Mouse (Mus musculus): ENCODE results near the gene Olfr788. TPM values are rescaled to one million over a fixed set of nuclear protein-coding genes. Genes with fewer than 3 reads are reported as not detected.

Gene Olfr788
- total RNA-seq (2021), result not detected in 2 replicates
- long read RNA-seq, experiment 1, result 0 reads
- long read RNA-seq, experiment 2, result 0 reads

DNA sequence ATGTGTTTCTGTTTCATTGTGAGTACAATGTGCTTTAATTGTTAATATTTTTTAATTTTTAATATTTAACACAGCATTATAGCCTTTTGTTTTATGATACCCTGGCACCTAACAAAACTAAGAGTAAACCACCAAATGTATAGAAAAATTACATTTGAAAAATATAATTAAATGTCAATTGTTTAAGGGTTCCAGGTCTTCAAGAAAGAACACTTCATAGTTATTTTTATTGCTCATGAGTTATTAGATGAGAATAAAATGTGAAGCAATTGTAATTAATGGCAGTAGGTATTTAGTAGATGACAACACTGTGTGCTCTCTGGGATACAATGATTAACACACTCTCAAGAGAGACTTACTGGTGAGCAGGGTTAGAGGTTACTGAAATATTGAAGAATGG is at the start of gene Olfr788:
Gene Olfr788, plus strand, starts transcription at position 301 of the 400 bp plus-strand sequence.
- DNase-seq, result no peak

DNA sequence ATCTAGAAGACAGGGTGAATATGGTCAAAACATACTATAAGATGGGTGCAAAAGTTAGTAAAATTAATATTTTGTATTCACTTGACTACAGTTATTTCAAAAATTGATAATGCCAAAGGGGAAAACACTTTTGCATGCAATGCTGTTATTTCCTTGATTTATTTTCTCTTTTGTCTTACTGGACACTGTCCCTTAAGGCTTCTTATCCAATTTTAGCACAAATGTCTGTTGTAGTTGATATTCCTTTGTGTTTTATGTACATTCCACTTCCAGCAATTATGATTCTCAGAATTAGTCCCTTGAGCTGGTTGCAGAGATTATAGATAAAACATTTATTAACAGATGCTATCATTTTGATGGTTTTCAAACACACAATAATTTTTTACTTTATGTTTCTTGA is 43.8 kb upstream of the Olfr788 start, which contains the start of gene Olfr786:
Gene Olfr786, plus strand, starts transcription at position 301 of the 400 bp plus-strand sequence.
- DNase-seq, result no peak

- DNase-seq, result no peak
Observed at GRCm38 (mm10) chr10:129461562-129461961, 9.2 kb upstream of the Olfr788 start, which contains the start of gene Olfr787. TSS of gene Olfr787 (plus strand) at chr10:129461862.

DNA sequence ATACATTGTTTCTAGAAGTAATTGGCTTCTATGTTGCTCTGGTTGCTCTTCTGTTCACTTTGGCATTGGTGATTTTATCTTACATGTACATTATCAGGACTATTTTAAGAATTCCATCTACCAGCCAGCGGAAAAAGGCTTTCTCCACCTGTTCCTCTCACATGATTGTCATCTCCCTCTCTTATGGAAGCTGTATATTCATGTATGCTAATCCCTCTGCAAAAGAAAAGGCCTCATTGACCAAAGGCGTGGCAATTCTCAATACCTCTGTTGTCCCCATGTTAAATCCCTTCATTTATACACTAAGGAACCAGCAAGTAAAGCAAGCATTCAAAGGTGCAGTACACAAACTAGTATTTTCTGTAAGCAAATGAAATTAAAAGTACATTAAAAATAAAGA is 2.5 kb downstream of the Olfr788 start:
- no peak for DNase-seq

- DNase-seq, result no peak
Observed at GRCm38 (mm10) chr10:129473723-129474122, 2.9 kb downstream of the Olfr788 start.

DNA sequence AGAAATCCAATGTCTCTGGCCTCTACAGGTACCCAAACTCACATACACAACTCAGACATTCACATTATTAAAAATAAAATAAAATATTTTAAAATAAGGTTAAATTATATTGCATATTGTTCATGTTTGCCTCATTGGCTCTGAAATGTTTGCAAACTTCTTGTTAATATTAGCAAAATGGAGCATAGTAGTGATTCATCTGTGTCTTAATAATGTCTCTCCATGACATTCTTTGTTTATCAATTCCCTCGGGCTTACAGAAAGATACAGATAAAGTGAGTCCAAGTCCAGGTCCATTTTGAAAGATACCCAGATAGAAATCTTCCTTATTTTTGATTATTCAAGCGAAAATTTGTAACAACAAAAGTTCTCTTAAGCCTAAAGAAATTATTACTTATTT is 13.7 kb downstream of the Olfr788 start, which contains the start of gene Olfr789:
Gene Olfr789, plus strand, starts transcription at position 301 of the 400 bp plus-strand sequence.
- no peak for DNase-seq

DNA sequence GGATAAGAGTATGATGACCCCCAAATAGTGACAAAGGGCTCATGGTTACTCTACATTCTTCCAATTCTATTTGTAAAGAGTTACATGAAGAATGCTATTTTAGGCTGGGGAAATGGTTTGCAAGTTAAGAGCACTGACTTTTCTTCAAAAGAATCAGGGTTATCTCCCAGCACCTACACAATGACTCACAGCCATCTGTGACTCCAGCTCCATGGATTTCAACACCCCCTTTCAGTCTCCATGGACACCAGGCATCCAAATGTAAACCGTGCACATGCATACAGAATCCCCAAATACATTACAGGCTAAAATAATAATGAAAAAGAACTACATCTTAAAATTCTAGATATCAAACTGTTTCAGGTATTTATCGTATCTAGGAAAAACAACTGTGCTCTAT is 19.3 kb downstream of the Olfr788 start:
- DNase-seq, result no peak

- no peak for DNase-seq
Observed at GRCm38 (mm10) chr10:129498192-129498591, 27.4 kb downstream of the Olfr788 start, which contains the start of gene Olfr790. TSS of gene Olfr790 (plus strand) at chr10:129498492.

DNA sequence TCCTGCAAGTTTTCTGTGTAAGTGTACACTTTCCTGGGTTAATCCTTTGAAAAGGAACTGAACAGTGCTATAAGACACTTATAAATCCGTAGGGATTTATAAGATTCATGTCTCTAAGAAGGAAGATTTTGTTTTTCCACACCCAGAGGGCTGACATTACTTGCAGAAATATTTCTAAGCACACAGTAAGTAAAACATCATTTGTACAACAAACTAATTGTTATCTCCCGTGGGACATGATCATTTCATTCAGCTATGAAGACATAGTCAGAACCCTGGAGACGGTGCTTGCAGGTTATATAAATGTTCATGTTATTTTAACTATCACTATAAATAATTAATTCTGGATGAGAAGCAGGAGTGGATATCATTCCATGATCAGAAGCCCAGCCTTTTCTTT is 50.7 kb downstream of the Olfr788 start, which contains the start of gene Olfr791:
Gene Olfr791, plus strand, starts transcription at position 301 of the 400 bp plus-strand sequence.
- no peak for DNase-seq

Other genes starting within 250 kb of the Olfr788 start
- not detected in 2 replicates for gene Olfr774, start 234.8 kb upstream of the Olfr788 start, total RNA-seq (2021)
- gene Olfr775, start 222.6 kb upstream of the Olfr788 start, total RNA-seq (2021), result not detected in 2 replicates
- not detected in 2 replicates for gene Olfr776, start 211.9 kb upstream of the Olfr788 start, total RNA-seq (2021)
- not detected in 2 replicates for gene Olfr777, start 199.5 kb upstream of the Olfr788 start, total RNA-seq (2021)
- not detected in 2 replicates for gene Olfr780, start 152.9 kb upstream of the Olfr788 start, total RNA-seq (2021)
- gene Olfr781, start 142.1 kb upstream of the Olfr788 start, total RNA-seq (2021), result not detected in 2 replicates
- not detected in 2 replicates for gene Olfr782, start 122.1 kb upstream of the Olfr788 start, total RNA-seq (2021)
- not detected in 2 replicates for gene Olfr784, start 86.9 kb upstream of the Olfr788 start, total RNA-seq (2021)
- not detected in 2 replicates for gene Olfr785, start 65.6 kb upstream of the Olfr788 start, total RNA-seq (2021)
- gene Olfr786, start 43.7 kb upstream of the Olfr788 start, total RNA-seq (2021), result not detected in 2 replicates
- not detected in 2 replicates for gene Olfr787, start 9.1 kb upstream of the Olfr788 start, total RNA-seq (2021)
- not detected in 2 replicates for gene Olfr789, start 13.8 kb downstream of the Olfr788 start, total RNA-seq (2021)
- gene Olfr790, start 27.5 kb downstream of the Olfr788 start, total RNA-seq (2021), result not detected in 2 replicates
- gene Olfr791, start 50.8 kb downstream of the Olfr788 start, total RNA-seq (2021), result not detected in 2 replicates
- gene Olfr792, start 68.2 kb downstream of the Olfr788 start, total RNA-seq (2021), result not detected in 2 replicates
- gene Olfr794, start 96.7 kb downstream of the Olfr788 start, total RNA-seq (2021), result not detected in 2 replicates
- not detected in 2 replicates for gene Olfr796, start 141.6 kb downstream of the Olfr788 start, total RNA-seq (2021)
- not detected in 2 replicates for gene Olfr798, start 156.9 kb downstream of the Olfr788 start, total RNA-seq (2021)
- not detected in 2 replicates for gene Olfr799, start 166.5 kb downstream of the Olfr788 start, total RNA-seq (2021)
- not detected in 2 replicates for gene Olfr800, start 186.7 kb downstream of the Olfr788 start, total RNA-seq (2021)
- gene Olfr801, start 202.9 kb downstream of the Olfr788 start, total RNA-seq (2021), result not detected in 2 replicates
- not detected in 2 replicates for gene Olfr802, start 217.2 kb downstream of the Olfr788 start, total RNA-seq (2021)
- gene Olfr803, start 223.3 kb downstream of the Olfr788 start, total RNA-seq (2021), result not detected in 2 replicates
- not detected in 2 replicates for gene Olfr804, start 232.2 kb downstream of the Olfr788 start, total RNA-seq (2021)

All from adrenal gland, postnatal 14 days (tissue).